ENCODE assay signal across 11 mouse cellular contexts in genomic region chr13:94328063-94328462, GRCm38 (mm10). TPM values are rescaled to one million over a fixed set of nuclear protein-coding genes. Genes with fewer than 3 reads are reported as not detected.
DNase-seq lines count a peak whose midpoint lies in the region; ATAC-seq and TF ChIP-seq lines count a peak whose summit lies in the region.
"Had no signal": no experiment of that assay in that cellular context is flagged by ENCODE, and none has a peak within 500 bp of the region (broad histone marks: within the 10 kb centered on the region; RNA-seq: fewer than 3 reads in every experiment).

No protein-coding gene starts in this region.

- TF ChIP-seq CTCF in lung, postnatal 0 days (IDR thresholded peaks at IDR 0.05): no peak
- TF ChIP-seq CTCF in lung, adult 2 months (IDR thresholded peaks at IDR 0.05; ENCODE audit: insufficient read depth, low read length): no peak
- TF ChIP-seq CTCF in kidney, adult 2 months (conservative IDR thresholded peaks at IDR 0.05; ENCODE audit: insufficient read depth, insufficient read length, low read depth, low read length): no peak

- H3K4me1 ChIP-seq in lung, postnatal 0 days (ENCODE audit: insufficient read depth, low read depth, low read length): no peaks in the 10 kb centered on the region
- no peaks in the 10 kb centered on the region for H3K4me1 ChIP-seq in lung, adult 2 months (ENCODE audit: control insufficient read depth, insufficient read depth, low read length)
- peaks cover 11% of the 10 kb centered on the region for H3K4me1 ChIP-seq in brown adipose tissue, adult 24 weeks (ENCODE audit: control insufficient read depth, insufficient read depth, insufficient read length, low read length)
- 0 out of 2 replicates have a peak, but pooled peaks cover 2% of the 10 kb centered on the region for H3K4me1 ChIP-seq in kidney, adult 2 months (ENCODE audit: control insufficient read depth, insufficient read depth, low read length)
- no peaks in the 10 kb centered on the region for H3K4me1 ChIP-seq in stomach, embryonic 14.5 days (ENCODE audit: control insufficient read depth, insufficient read depth, low read length)
- peaks cover 7% of the 10 kb centered on the region; the same call in 1 of the 2 replicates for H3K4me1 ChIP-seq in midbrain, embryonic 10.5 days
- H3K4me1 ChIP-seq: heart, embryonic 15.5 days; limb, embryonic 13.5 days had no signal

- no peaks in the 10 kb centered on the region for H3K36me3 ChIP-seq in lung, postnatal 0 days (ENCODE audit: insufficient read depth, low read length)
- no peaks in the 10 kb centered on the region for H3K36me3 ChIP-seq in kidney, adult 2 months (ENCODE audit: control insufficient read depth, insufficient read depth, low read length)
- no peaks in the 10 kb centered on the region for H3K36me3 ChIP-seq in stomach, embryonic 14.5 days (ENCODE audit: control insufficient read depth, insufficient read depth, low read length)
- H3K36me3 ChIP-seq in midbrain, embryonic 10.5 days: no peaks in the 10 kb centered on the region
- H3K36me3 ChIP-seq: heart, embryonic 15.5 days; limb, embryonic 13.5 days had no signal

- H3K9ac ChIP-seq in lung, postnatal 0 days (replicated peaks; ENCODE audit: low read depth): no peak overlapping the region
- no peak overlapping the region for H3K9ac ChIP-seq in stomach, embryonic 14.5 days (replicated peaks; ENCODE audit: low read depth, low read length)
- H3K9ac ChIP-seq: heart, embryonic 15.5 days; limb, embryonic 13.5 days had no signal

- TF ChIP-seq EP300 in lung, postnatal 0 days (IDR thresholded peaks at IDR 0.05): no peak

- no peaks in the 10 kb centered on the region for H3K27me3 ChIP-seq in lung, postnatal 0 days (replicated peaks; ENCODE audit: insufficient read depth, low read length)
- no peaks in the 10 kb centered on the region for H3K27me3 ChIP-seq in kidney, adult 2 months (replicated peaks; ENCODE audit: control insufficient read depth, insufficient read depth, low read length)
- no peaks in the 10 kb centered on the region for H3K27me3 ChIP-seq in stomach, embryonic 14.5 days (ENCODE audit: control insufficient read depth, insufficient read depth, low read length)
- H3K27me3 ChIP-seq in midbrain, embryonic 10.5 days (ENCODE audit: low read depth, poor library complexity, severe bottlenecking): no peaks in the 10 kb centered on the region
- H3K27me3 ChIP-seq: heart, embryonic 15.5 days; limb, embryonic 13.5 days had no signal

- no peak overlapping the region for H3K4me2 ChIP-seq in lung, postnatal 0 days (replicated peaks; ENCODE audit: low read depth, low read length)
- no peak overlapping the region for H3K4me2 ChIP-seq in stomach, embryonic 14.5 days (replicated peaks; ENCODE audit: low read depth, low read length)
- H3K4me2 ChIP-seq: heart, embryonic 15.5 days; limb, embryonic 13.5 days had no signal

- ATAC-seq in lung, postnatal 0 days: peak; percentile 19; the same call in 1 of the 2 replicates
- peak; percentile 78 for ATAC-seq in stomach, embryonic 14.5 days (ENCODE audit: insufficient number of reproducible peaks, insufficient read depth, low FRiP score, low read depth)

- no peak for TF ChIP-seq POLR2A in lung, adult 2 months (IDR thresholded peaks at IDR 0.05; ENCODE audit: borderline replicate concordance, extremely low read depth, low read depth, low read length)
- no peak for TF ChIP-seq POLR2A in kidney, adult 2 months (IDR thresholded peaks at IDR 0.05; ENCODE audit: low read depth, low read length)

- H3K9me3 ChIP-seq in lung, postnatal 0 days (ENCODE audit: low read length): no peaks in the 10 kb centered on the region
- H3K9me3 ChIP-seq in stomach, embryonic 14.5 days (ENCODE audit: control insufficient read depth, low read depth, low read length): peaks cover 4% of the 10 kb centered on the region; the same call in 1 of the 2 replicates
- H3K9me3 ChIP-seq in midbrain, embryonic 10.5 days (replicated peaks): peaks cover 7% of the 10 kb centered on the region
- H3K9me3 ChIP-seq: heart, embryonic 15.5 days had no signal

- 39% methylated on average over 3 of the region's 3 CpGs for WGBS in lung, postnatal 0 days
- 39% methylated on average over 3 of the region's 3 CpGs for WGBS in lung, adult 2 months
- 36% methylated on average over 3 of the region's 3 CpGs for WGBS in kidney, adult 2 months
- WGBS in stomach, embryonic 14.5 days: 54% methylated on average over 3 of the region's 3 CpGs
- 77% methylated on average over 3 of the region's 3 CpGs for WGBS in midbrain, embryonic 10.5 days

- DNase-seq in lung, postnatal 0 days (ENCODE audit: low spot score): peak; percentile 55
- no peak for DNase-seq in lung, adult 2 months
- DNase-seq in kidney, adult 2 months: peak; percentile 40
- no peak for DNase-seq in frontal cortex, postnatal 25 days (ENCODE audit: low spot score in 2 of 2)
- no peak for DNase-seq in frontal cortex, adult 2 months (ENCODE audit: extremely low spot score in 1 of 2, low spot score in 1 of 2)
- DNase-seq in midbrain, embryonic 10.5 days (ENCODE audit: low spot score): no peak
- DNase-seq: thymus, adult 2 months had no signal

- no peak overlapping the region for H3K4me3 ChIP-seq in lung, postnatal 0 days (ENCODE audit: low read depth, low read length)
- no peak overlapping the region for H3K4me3 ChIP-seq in lung, adult 2 months (replicated peaks; ENCODE audit: extremely low read depth, low read depth, low read length)
- no peak overlapping the region for H3K4me3 ChIP-seq in brown adipose tissue, adult 24 weeks (ENCODE audit: insufficient read depth, low read depth, low read length)
- H3K4me3 ChIP-seq in kidney, adult 2 months (ENCODE audit: insufficient read depth, low read depth, low read length): no peak overlapping the region
- H3K4me3 ChIP-seq in stomach, embryonic 14.5 days (ENCODE audit: low read depth, low read length): no peak overlapping the region
- H3K4me3 ChIP-seq in midbrain, embryonic 10.5 days: no peak overlapping the region
- H3K4me3 ChIP-seq: heart, embryonic 15.5 days; limb, embryonic 13.5 days had no signal

- no peak overlapping the region for H3K27ac ChIP-seq in lung, postnatal 0 days (ENCODE audit: low read length)
- H3K27ac ChIP-seq in brown adipose tissue, adult 24 weeks (replicated peaks; ENCODE audit: low read depth, low read length): peak overlapping the region; percentile 95
- peak overlapping the region; percentile 77 for H3K27ac ChIP-seq in kidney, adult 2 months (ENCODE audit: insufficient read depth, low read depth, low read length)
- H3K27ac ChIP-seq in stomach, embryonic 14.5 days (ENCODE audit: low read length): peak overlapping the region; percentile 48; the same call in 1 of the 2 replicates
- no peak overlapping the region for H3K27ac ChIP-seq in midbrain, embryonic 10.5 days (replicated peaks)
- H3K27ac ChIP-seq: heart, embryonic 15.5 days; limb, embryonic 13.5 days had no signal

RNA-seq across cellular contexts. Expression of gene Ap3b1, which starts 30.7 kb away (rescaled TPM):
- polyA plus RNA-seq in lung, postnatal 0 days (2015; fragmentation: Nextera tagmentation; extraction: Ambion mirVana): 26.1 and 33.4 TPM in 2 replicates
- 21.2 and 29.2 TPM in 2 replicates for polyA plus RNA-seq in lung, adult 2 months (2012; rRNA removed)
- 17.8 and 22.6 TPM in 2 replicates for polyA plus RNA-seq in brown adipose tissue, adult 24 weeks (2012; ENCODE audit: insufficient read depth, insufficient read length, missing spikeins)
- polyA plus RNA-seq in kidney, adult 2 months (2012; rRNA removed): 48.9 and 49.4 TPM in 2 replicates
- 48.5 and 50.0 TPM in 2 replicates for polyA plus RNA-seq in stomach, embryonic 14.5 days (2014; fragmentation: Nextera tagmentation; extraction: Ambion mirVana)
- polyA plus RNA-seq in frontal cortex, adult 2 months (2012; rRNA removed): 44.7 and 46.6 TPM in 2 replicates
- polyA plus RNA-seq in midbrain, embryonic 10.5 days (2016; fragmentation: Nextera tagmentation; extraction: Ambion mirVana): 35.6 and 37.5 TPM in 2 replicates

RNA-seq across cellular contexts. Expression of gene Scamp1, which starts 42.4 kb away (rescaled TPM):
- 26.9 and 32.9 TPM in 2 replicates for polyA plus RNA-seq in lung, postnatal 0 days (2015; fragmentation: Nextera tagmentation; extraction: Ambion mirVana)
- polyA plus RNA-seq in lung, adult 2 months (2012; rRNA removed): 19.9 and 29.2 TPM in 2 replicates
- 13.6 and 18.5 TPM in 2 replicates for polyA plus RNA-seq in brown adipose tissue, adult 24 weeks (2012; ENCODE audit: insufficient read depth, insufficient read length, missing spikeins)
- polyA plus RNA-seq in kidney, adult 2 months (2012; rRNA removed): 21.3 and 22.3 TPM in 2 replicates
- polyA plus RNA-seq in stomach, embryonic 14.5 days (2014; fragmentation: Nextera tagmentation; extraction: Ambion mirVana): 36.5 and 39.1 TPM in 2 replicates
- 127 and 132 TPM in 2 replicates for polyA plus RNA-seq in frontal cortex, adult 2 months (2012; rRNA removed)
- 25.5 and 32.3 TPM in 2 replicates for polyA plus RNA-seq in midbrain, embryonic 10.5 days (2016; fragmentation: Nextera tagmentation; extraction: Ambion mirVana)

Comparison
In these comparisons a context has a peak if more than half of its experiments do, and no peak if none do; other contexts are left out.
1. DNase-seq: peak in lung, postnatal 0 days (single experiment) and kidney, adult 2 months (single experiment); none in lung, adult 2 months (single experiment), frontal cortex, postnatal 25 days (0 of 2), frontal cortex, adult 2 months (0 of 2) and midbrain, embryonic 10.5 days (single experiment).
2. H3K27ac ChIP-seq: peak in brown adipose tissue, adult 24 weeks (single experiment), kidney, adult 2 months (single experiment) and stomach, embryonic 14.5 days (single experiment); none in lung, postnatal 0 days (single experiment) and midbrain, embryonic 10.5 days (single experiment).